In the genomic region with DNA sequence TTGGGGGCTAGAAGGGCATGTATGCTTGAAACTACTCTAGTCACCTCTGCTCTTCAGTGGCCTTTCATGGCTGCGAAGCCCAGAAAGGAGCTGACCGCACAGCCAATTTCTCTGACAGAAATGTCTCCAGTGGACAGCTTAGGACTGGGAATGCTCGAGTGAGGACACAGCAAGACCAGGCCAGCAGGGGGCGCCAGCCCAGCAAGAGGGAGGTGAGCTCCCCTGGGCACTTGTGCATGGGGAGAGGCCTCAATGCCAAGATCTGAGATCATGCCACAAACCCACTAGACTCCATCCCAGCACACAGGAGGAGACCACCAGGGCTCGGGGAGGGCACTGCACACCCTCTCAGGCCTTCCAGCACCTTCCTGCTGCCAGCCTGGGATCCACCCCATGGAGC, we compare ENCODE assay signal across 9 mouse cellular contexts. TPM values are rescaled to one million over a fixed set of nuclear protein-coding genes. Genes with fewer than 3 reads are reported as not detected.
DNase-seq lines count a peak whose midpoint lies in the region; ATAC-seq lines count a peak whose summit lies in the region.
"Had no signal": no experiment of that assay in that cellular context is flagged by ENCODE, and none has a peak within 500 bp of the region (broad histone marks: within the 10 kb centered on the region; RNA-seq: fewer than 3 reads in every experiment).

No protein-coding gene starts in this region.

- no peak overlapping the region for H3K4me2 ChIP-seq in hindbrain, embryonic 14.5 days (replicated peaks)

- no peak overlapping the region for H3K4me3 ChIP-seq in hindbrain, embryonic 14.5 days (replicated peaks; ENCODE audit: low read length)

- no peaks in the 10 kb centered on the region for H3K27me3 ChIP-seq in hindbrain, embryonic 14.5 days (ENCODE audit: control insufficient read depth, insufficient read depth, low read length)

- H3K4me1 ChIP-seq in hindbrain, embryonic 14.5 days (replicated peaks; ENCODE audit: control insufficient read depth, insufficient read depth, low read length), result peaks cover 18% of the 10 kb centered on the region

- H3K36me3 ChIP-seq in hindbrain, embryonic 14.5 days (replicated peaks; ENCODE audit: control insufficient read depth, insufficient read depth), result peaks cover 37% of the 10 kb centered on the region

- DNase-seq in 3T3-L1 (ENCODE audit: low read depth, low spot score) (peak; percentile 79), A20 (ENCODE audit: low read depth, low spot score) (peak; percentile 53)
- peak; percentile 65 to 66 for DNase-seq in adrenal gland, postnatal 4 days (ENCODE audit: low spot score in 2 of 2)
- peak; percentile 66 to 67 for DNase-seq in frontal cortex, postnatal 36 days (ENCODE audit: low spot score in 2 of 2)
- DNase-seq in layer of hippocampus, postnatal 10 days (ENCODE audit: low spot score in 2 of 2), result peak; percentile 82 to 83
- peak; percentile 74 to 92 for DNase-seq in spleen, postnatal 4 days (ENCODE audit: low spot score in 2 of 2)
- DNase-seq in hindbrain, embryonic 14.5 days (ENCODE audit: low spot score), result no peak

- 57% methylated on average over 5 of the region's 5 CpGs for WGBS in hindbrain, embryonic 14.5 days

- no peak overlapping the region for H3K9ac ChIP-seq in hindbrain, embryonic 14.5 days

- peak; percentile 53 for ATAC-seq in megakaryocyte progenitor cell, adult 5-6 weeks (replicated peaks; ENCODE audit: poor library complexity)
- ATAC-seq in hindbrain, embryonic 14.5 days (ENCODE audit: low FRiP score), result no peak

- no peaks in the 10 kb centered on the region for H3K9me3 ChIP-seq in hindbrain, embryonic 14.5 days (ENCODE audit: control insufficient read depth, low read length)

- H3K27ac ChIP-seq in hindbrain, embryonic 14.5 days, result no peak overlapping the region

RNA-seq across cellular contexts. Expression of a gene that starts 39.3 kb away (rescaled TPM):
- total RNA-seq in adrenal gland, postnatal 4 days (2021), result 10 to 100 TPM; 53.7 to 60.8 TPM
- 10 to 100 TPM; 41.3 to 42.2 TPM for total RNA-seq in layer of hippocampus, postnatal 10 days (2021)
- total RNA-seq in megakaryocyte progenitor cell, adult 5-6 weeks (2015), result 0.25 and 0.42 TPM in 2 replicates
- not detected in 2 replicates for total RNA-seq in megakaryocyte progenitor cell, adult 5-6 weeks (2017)
- polyA plus RNA-seq in hindbrain, embryonic 14.5 days (2014; fragmentation: Nextera tagmentation; extraction: Ambion mirVana), result 4.3 and 4.9 TPM in 2 replicates
- total RNA-seq: hematopoietic stem cell, adult 5-6 weeks had no signal

Comparison
In these comparisons a context has a peak if more than half of its experiments do, and no peak if none do; other contexts are left out.
1. RNA of a gene that starts 39.3 kb away (total RNA-seq): 53.7 to 60.8 TPM in adrenal gland, postnatal 4 days and 41.3 to 42.2 TPM in layer of hippocampus, postnatal 10 days; 0.25 to 0.42 TPM in megakaryocyte progenitor cell, adult 5-6 weeks; every median in the first group is over 10 times any median in the second.